Mouse (Mus musculus) myocyte (in vitro differentiated cells): ENCODE measurements around the gene Dusp6.

Experiments
- E2F4 ChIP-seq: IDR thresholded peaks from one replicate; pipeline ENCODE4 v1.6.1; 2011; ENCODE audit warnings: mild to moderate bottlenecking, control low read depth, moderate library complexity; ENCODE audit not compliant: insufficient read depth
- MAX ChIP-seq: IDR thresholded peaks from one replicate; pipeline ENCODE4 v1.6.1; 2011; ENCODE audit warnings: low read depth, mild to moderate bottlenecking, control low read depth
- POLR2A ChIP-seq: IDR thresholded peaks from one replicate; pipeline ENCODE4 v1.6.1; 2011; ENCODE audit warnings: low read depth, mild to moderate bottlenecking, control low read depth, moderate library complexity; ENCODE audit not compliant: insufficient read length
- TCF3 ChIP-seq: IDR thresholded peaks from one replicate; pipeline ENCODE4 v1.6.1; 2011; ENCODE audit warnings: low read depth, control low read depth; ENCODE audit not compliant: insufficient read length

DNA sequence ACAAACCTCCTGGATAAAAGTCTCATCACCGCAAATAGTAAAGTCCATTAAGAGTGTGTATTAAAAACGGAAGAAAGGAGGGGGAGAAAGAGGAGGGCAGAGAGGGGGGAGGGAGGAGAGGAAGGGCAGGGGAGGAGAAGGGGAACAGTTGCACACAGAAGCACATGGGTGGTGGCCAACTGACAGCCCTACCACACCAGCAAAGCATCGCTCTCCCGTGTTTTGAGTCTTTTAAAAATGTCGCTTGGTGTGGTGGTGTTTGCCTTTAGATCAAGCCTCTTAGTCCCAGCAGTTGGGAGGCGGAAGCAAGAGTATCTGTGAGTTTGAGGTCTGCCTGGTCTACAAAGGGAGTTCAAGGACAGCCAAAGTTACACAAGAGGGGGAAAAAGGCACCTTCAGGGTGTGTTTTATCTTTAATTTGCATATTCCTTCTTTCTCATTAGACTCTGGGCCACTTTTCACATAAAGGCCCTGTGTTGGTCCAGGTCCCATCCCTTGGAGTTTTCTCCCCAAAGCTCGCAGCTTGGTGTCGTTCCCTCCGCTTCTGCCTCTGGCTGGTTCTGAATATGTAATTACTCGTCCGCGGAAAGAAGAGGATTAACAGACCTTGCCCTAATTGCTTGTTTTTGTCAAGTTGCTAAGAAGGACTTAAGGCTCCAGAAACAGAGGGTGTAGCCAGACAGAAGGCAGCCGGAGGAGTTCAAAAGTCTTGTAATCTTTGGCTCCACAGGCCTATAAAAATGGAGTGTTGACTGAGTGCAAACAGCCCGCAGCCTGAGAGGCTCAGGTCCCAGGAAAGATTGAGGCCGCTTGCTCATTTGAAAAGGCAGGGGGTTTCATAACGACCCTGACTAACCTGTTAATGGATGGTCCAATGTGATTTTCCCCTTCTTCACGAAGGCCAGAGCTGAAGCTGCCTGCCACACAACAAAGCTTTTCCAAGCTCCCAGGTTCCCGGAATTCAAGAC is 35.6 kb downstream of the Dusp6 start:
- no peak for TF ChIP-seq POLR2A
- no peak for TF ChIP-seq MAX
- TF ChIP-seq E2F4, result no peak
- no peak for TF ChIP-seq TCF3
